Mouse (Mus musculus): ENCODE results near the gene Rhebl1. TPM values are rescaled to one million over a fixed set of nuclear protein-coding genes. Genes with fewer than 3 reads are reported as not detected.

Gene Rhebl1
- polyA plus RNA-seq, 1 experiment from 2014 or later: 9.5 TPM

GRCm38 (mm10) chr15:98930998-98931397 is 36.7 kb upstream of the Rhebl1 start:
- no peaks in the 10 kb centered on the region for H3K27me3 ChIP-seq (ENCODE audit: insufficient read depth, low read length)
- 76% methylated on average over 3 of the region's 3 CpGs for WGBS
- TF ChIP-seq CTCF (IDR thresholded peaks at IDR 0.05; ENCODE audit: low read depth): no peak
- DNase-seq: peak; percentile 19
- H3K4me1 ChIP-seq (ENCODE audit: insufficient read depth): peaks cover 5% of the 10 kb centered on the region; the same call in 1 of the 2 replicates
- no peak for ATAC-seq (ENCODE audit: insufficient read depth)
- no peak overlapping the region for H3K4me3 ChIP-seq (ENCODE audit: low read depth, low read length)
- peaks cover 18% of the 10 kb centered on the region for H3K36me3 ChIP-seq (ENCODE audit: insufficient read depth)
- no peak overlapping the region for H3K4me2 ChIP-seq
- no peak overlapping the region for H3K27ac ChIP-seq (ENCODE audit: low read depth)
- H3K9ac ChIP-seq: no peak overlapping the region
- H3K9me3 ChIP-seq (ENCODE audit: low read depth, low read length): no peaks in the 10 kb centered on the region

GRCm38 (mm10) chr15:98930017-98930734 is 35.8 kb upstream of the Rhebl1 start:
- Histone ChIP-seq H3K9me3 (ENCODE audit: low read depth, low read length) (no peaks in the 10 kb centered on the region), H3K36me3 (ENCODE audit: insufficient read depth) (peaks cover 18% of the 10 kb centered on the region), H3K4me2 (no peak overlapping the region), H3K4me3 (ENCODE audit: low read depth, low read length) (no peak overlapping the region), H3K27me3 (ENCODE audit: insufficient read depth, low read length) (no peaks in the 10 kb centered on the region), H3K9ac (0 out of 2 replicates have a peak overlapping the region, but pooled peaks have one; percentile 13), H3K27ac (ENCODE audit: low read depth) (no peak overlapping the region), H3K4me1 (ENCODE audit: insufficient read depth) (peaks cover 1% of the 10 kb centered on the region; the same call in 1 of the 2 replicates)
- no peak for DNase-seq
- TF ChIP-seq CTCF (IDR thresholded peaks at IDR 0.05; ENCODE audit: low read depth): no peak
- WGBS: 37% methylated on average over 8 of the region's 8 CpGs
- no peak for ATAC-seq (ENCODE audit: insufficient read depth)

- 13% methylated on average over 13 of the region's 13 CpGs for WGBS
- H3K27ac ChIP-seq (ENCODE audit: low read depth): no peak overlapping the region
- DNase-seq (peak; percentile 90), ATAC-seq (ENCODE audit: insufficient read depth) (peak; percentile 69)
- H3K36me3 ChIP-seq (ENCODE audit: insufficient read depth): peaks cover 18% of the 10 kb centered on the region
- peak; percentile 81 for TF ChIP-seq CTCF (IDR thresholded peaks at IDR 0.05; ENCODE audit: low read depth)
- no peaks in the 10 kb centered on the region for H3K4me1 ChIP-seq (ENCODE audit: insufficient read depth)
- H3K9me3 ChIP-seq (ENCODE audit: low read depth, low read length): no peaks in the 10 kb centered on the region
- H3K4me3 ChIP-seq (ENCODE audit: low read depth, low read length): no peak overlapping the region
- no peak overlapping the region for H3K9ac ChIP-seq
- no peaks in the 10 kb centered on the region for H3K27me3 ChIP-seq (ENCODE audit: insufficient read depth, low read length)
- 0 out of 2 replicates have a peak overlapping the region, but pooled peaks have one; percentile 15 for H3K4me2 ChIP-seq
Observed at GRCm38 (mm10) chr15:98928598-98929240, 34.4 kb upstream of the Rhebl1 start.

- no peak overlapping the region for H3K4me3 ChIP-seq (ENCODE audit: low read depth, low read length)
- no peaks in the 10 kb centered on the region for H3K4me1 ChIP-seq (ENCODE audit: insufficient read depth)
- no peak overlapping the region for H3K4me2 ChIP-seq
- DNase-seq (no peak), ATAC-seq (ENCODE audit: insufficient read depth) (no peak)
- no peaks in the 10 kb centered on the region for H3K9me3 ChIP-seq (ENCODE audit: low read depth, low read length)
- no peak overlapping the region for H3K27ac ChIP-seq (ENCODE audit: low read depth)
- WGBS: 79% methylated on average over 5 of the region's 5 CpGs
- TF ChIP-seq CTCF (IDR thresholded peaks at IDR 0.05; ENCODE audit: low read depth): no peak
- no peaks in the 10 kb centered on the region for H3K27me3 ChIP-seq (ENCODE audit: insufficient read depth, low read length)
- no peak overlapping the region for H3K9ac ChIP-seq
- peaks cover 13% of the 10 kb centered on the region for H3K36me3 ChIP-seq (ENCODE audit: insufficient read depth)
Observed at GRCm38 (mm10) chr15:98927566-98927965, 33.2 kb upstream of the Rhebl1 start.

- WGBS: 54% methylated on average over 3 of the region's 3 CpGs
- H3K9me3 ChIP-seq (ENCODE audit: low read depth, low read length): no peaks in the 10 kb centered on the region
- no peak for TF ChIP-seq CTCF (IDR thresholded peaks at IDR 0.05; ENCODE audit: low read depth)
- no peaks in the 10 kb centered on the region for H3K36me3 ChIP-seq (ENCODE audit: insufficient read depth)
- H3K9ac ChIP-seq: no peak overlapping the region
- ATAC-seq (ENCODE audit: insufficient read depth): no peak
- no peaks in the 10 kb centered on the region for H3K27me3 ChIP-seq (ENCODE audit: insufficient read depth, low read length)
- no peaks in the 10 kb centered on the region for H3K4me1 ChIP-seq (ENCODE audit: insufficient read depth)
- H3K27ac ChIP-seq (ENCODE audit: low read depth): no peak overlapping the region
- no peak for DNase-seq
- H3K4me3 ChIP-seq (ENCODE audit: low read depth, low read length): no peak overlapping the region
- H3K4me2 ChIP-seq: no peak overlapping the region
Observed at GRCm38 (mm10) chr15:98924682-98925081, 30.3 kb upstream of the Rhebl1 start.

GRCm38 (mm10) chr15:98923031-98923537 is 28.7 kb upstream of the Rhebl1 start:
- ATAC-seq (ENCODE audit: insufficient read depth) (no peak), DNase-seq (no peak)
- Histone ChIP-seq H3K4me3 (ENCODE audit: low read depth, low read length) (no peak overlapping the region), H3K36me3 (ENCODE audit: insufficient read depth) (no peaks in the 10 kb centered on the region), H3K27ac (ENCODE audit: low read depth) (no peak overlapping the region), H3K27me3 (ENCODE audit: insufficient read depth, low read length) (no peaks in the 10 kb centered on the region), H3K9me3 (ENCODE audit: low read depth, low read length) (no peaks in the 10 kb centered on the region), H3K4me2 (no peak overlapping the region), H3K9ac (no peak overlapping the region), H3K4me1 (ENCODE audit: insufficient read depth) (no peaks in the 10 kb centered on the region)
- WGBS: 66% methylated on average over 2 of the region's 2 CpGs
- no peak for TF ChIP-seq CTCF (IDR thresholded peaks at IDR 0.05; ENCODE audit: low read depth)

- no peak for DNase-seq
- H3K9ac ChIP-seq: no peak overlapping the region
- WGBS: 30% methylated on average over 3 of the region's 3 CpGs
- H3K27me3 ChIP-seq (ENCODE audit: insufficient read depth, low read length): no peaks in the 10 kb centered on the region
- no peaks in the 10 kb centered on the region for H3K4me1 ChIP-seq (ENCODE audit: insufficient read depth)
- no peak overlapping the region for H3K27ac ChIP-seq (ENCODE audit: low read depth)
- ATAC-seq (ENCODE audit: insufficient read depth): no peak
- TF ChIP-seq CTCF (IDR thresholded peaks at IDR 0.05; ENCODE audit: low read depth): no peak
- no peak overlapping the region for H3K4me2 ChIP-seq
- no peaks in the 10 kb centered on the region for H3K36me3 ChIP-seq (ENCODE audit: insufficient read depth)
- no peak overlapping the region for H3K4me3 ChIP-seq (ENCODE audit: low read depth, low read length)
- no peaks in the 10 kb centered on the region for H3K9me3 ChIP-seq (ENCODE audit: low read depth, low read length)
Observed at GRCm38 (mm10) chr15:98922581-98922980, 28.2 kb upstream of the Rhebl1 start.
